Mouse (Mus musculus): Measurements from ENCODE around the gene March11. TPM values are rescaled to one million over a fixed set of nuclear protein-coding genes. Genes with fewer than 3 reads are reported as not detected.

The March11 gene
- total and polyA plus RNA-seq, 3 experiments, result not detected

GRCm38 (mm10) chr15:26320402-26320801 lies 11.6 kb downstream of the March11 start:
- H3K4me3 ChIP-seq (ENCODE audit: control insufficient read depth in 1 of 2, insufficient read depth in 1 of 2, low read depth in 2 of 2, low read length in 2 of 2), result no peak overlapping the region
- H3K27me3 ChIP-seq (ENCODE audit: control insufficient read depth in 1 of 2, insufficient read depth in 2 of 2, low read length in 2 of 2), result no peaks in the 10 kb centered on the region
- no peak overlapping the region for H3K27ac ChIP-seq (ENCODE audit: control insufficient read depth, low read depth, low read length)
- H3K9me3 ChIP-seq (replicated peaks; ENCODE audit: insufficient read depth, low read length), result no peaks in the 10 kb centered on the region
- no peaks in the 10 kb centered on the region for H3K36me3 ChIP-seq (ENCODE audit: control insufficient read depth in 1 of 2, insufficient read depth in 2 of 2, low read length in 2 of 2)
- no peak overlapping the region for H3K9ac ChIP-seq (ENCODE audit: control insufficient read depth, low read depth, low read length, poor library complexity, severe bottlenecking)
- no peak for DNase-seq (ENCODE audit: low read depth, low spot score)
- TF ChIP-seq E2F4 (IDR thresholded peaks at IDR 0.05; ENCODE audit: borderline replicate concordance, low read depth, low read length), result no peak
- TF ChIP-seq GATA1 (IDR thresholded peaks at IDR 0.05; ENCODE audit: low read depth, low read length), result no peak
- TF ChIP-seq TBP (IDR thresholded peaks at IDR 0.05; ENCODE audit: low read depth, low read length), result no peak
- no peak for TF ChIP-seq NRF1 (IDR thresholded peaks at IDR 0.05; ENCODE audit: insufficient read depth, low read depth, low read length, poor library complexity, severe bottlenecking)
- TF ChIP-seq MAX (IDR thresholded peaks at IDR 0.05; ENCODE audit: low read length), result no peak
- no peak for TF ChIP-seq TAL1 (IDR thresholded peaks at IDR 0.05; ENCODE audit: low read length)
- no peaks in the 10 kb centered on the region for H3K79me2 ChIP-seq (ENCODE audit: control insufficient read depth, insufficient read depth, low read length, poor library complexity)
- H3K4me1 ChIP-seq (ENCODE audit: control insufficient read depth in 1 of 2, insufficient read depth in 2 of 2, low read length in 2 of 2), result no peaks in the 10 kb centered on the region

- no peak overlapping the region for H3K4me3 ChIP-seq (ENCODE audit: control insufficient read depth in 1 of 2, insufficient read depth in 1 of 2, low read depth in 2 of 2, low read length in 2 of 2)
- no peaks in the 10 kb centered on the region for H3K36me3 ChIP-seq (ENCODE audit: control insufficient read depth in 1 of 2, insufficient read depth in 2 of 2, low read length in 2 of 2)
- no peak overlapping the region for H3K9ac ChIP-seq (ENCODE audit: control insufficient read depth, low read depth, low read length, poor library complexity, severe bottlenecking)
- TF ChIP-seq MYC (IDR thresholded peaks at IDR 0.05; ENCODE audit: low read depth, low read length) (no peak), USF1 (IDR thresholded peaks at IDR 0.05; ENCODE audit: low read depth, low read length) (no peak), KAT2A (conservative IDR thresholded peaks at IDR 0.05; ENCODE audit: low read depth, low read length) (no peak), NRF1 (IDR thresholded peaks at IDR 0.05; ENCODE audit: insufficient read depth, low read depth, low read length, poor library complexity, severe bottlenecking) (no peak), USF2 (IDR thresholded peaks at IDR 0.05; ENCODE audit: borderline replicate concordance in 1 of 2, insufficient read depth in 1 of 2, low read depth in 1 of 2, low read length in 2 of 2) (no peak), CHD1 (IDR thresholded peaks at IDR 0.05; ENCODE audit: low read depth, low read length) (no peak), MAZ (IDR thresholded peaks at IDR 0.05; ENCODE audit: low read depth, low read length) (no peak), UBTF (IDR thresholded peaks at IDR 0.05; ENCODE audit: borderline replicate concordance, insufficient read depth, low read depth, low read length) (no peak), SMC3 (IDR thresholded peaks at IDR 0.05; ENCODE audit: low read depth, low read length) (no peak), BHLHE40 (IDR thresholded peaks at IDR 0.05; ENCODE audit: borderline replicate concordance, low read depth, low read length) (no peak), MYB (IDR thresholded peaks at IDR 0.05; ENCODE audit: low read depth, low read length) (no peak), TCF12 (IDR thresholded peaks at IDR 0.05; ENCODE audit: low read depth, low read length) (no peak), ZNF384 (IDR thresholded peaks at IDR 0.05; ENCODE audit: low read depth, low read length) (no peak), TAL1 (IDR thresholded peaks at IDR 0.05; ENCODE audit: low read length) (no peak), MXI1 (IDR thresholded peaks at IDR 0.05; ENCODE audit: low read depth, low read length) (no peak), RCOR1 (IDR thresholded peaks at IDR 0.05; ENCODE audit: low read depth, low read length) (no peak), NELFE (IDR thresholded peaks at IDR 0.05; ENCODE audit: low read depth, low read length) (no peak)
- no peak for DNase-seq (ENCODE audit: low read depth, low spot score)
- H3K27ac ChIP-seq (ENCODE audit: control insufficient read depth, low read depth, low read length), result no peak overlapping the region
- no peaks in the 10 kb centered on the region for H3K9me3 ChIP-seq (replicated peaks; ENCODE audit: insufficient read depth, low read length)
- no peaks in the 10 kb centered on the region for H3K27me3 ChIP-seq (ENCODE audit: control insufficient read depth in 1 of 2, insufficient read depth in 2 of 2, low read length in 2 of 2)
- no peaks in the 10 kb centered on the region for H3K79me2 ChIP-seq (ENCODE audit: control insufficient read depth, insufficient read depth, low read length, poor library complexity)
- no peaks in the 10 kb centered on the region for H3K4me1 ChIP-seq (ENCODE audit: control insufficient read depth in 1 of 2, insufficient read depth in 2 of 2, low read length in 2 of 2)
Measured at GRCm38 (mm10) chr15:26322804-26323203, 14.0 kb downstream of the March11 start.
